Mouse (Mus musculus) stomach, embryonic 15.5 days (tissue): ENCODE measurements around the gene Nfya. TPM values are rescaled to one million over a fixed set of nuclear protein-coding genes. Genes with fewer than 3 reads are reported as not detected.

Source experiments
- polyA plus RNA-seq: library from polyadenylated mRNA; unstranded; fragments of >200 nt; fragmentation: Nextera tagmentation; extraction: Ambion mirVana; gene quantifications from 2 replicates; pipeline ENCODE4 v1.2.1, GENCODE M21; 2015

The Nfya gene
- polyA plus RNA-seq, 1 experiment from 2014 or later = 11.4 TPM

Other genes with a start within 250 kb of the Nfya start
- 0.32 and 0.35 TPM in 2 replicates for gene A530064D06Rik, start 242.6 kb downstream of the Nfya start, polyA plus RNA-seq
- 0.34 and 0.60 TPM in 2 replicates for gene Trem1, start 177.1 kb downstream of the Nfya start, polyA plus RNA-seq
- gene Trem3, start 162.1 kb downstream of the Nfya start, polyA plus RNA-seq = 1.1 and 1.6 TPM in 2 replicates
- gene Treml4, start 145.6 kb downstream of the Nfya start, polyA plus RNA-seq = 1.3 TPM in 2 replicates
- gene Treml2, start 110.4 kb downstream of the Nfya start, polyA plus RNA-seq = 0.30 and 0.48 TPM in 2 replicates
- gene B430306N03Rik, start 93.8 kb downstream of the Nfya start, polyA plus RNA-seq = 0.68 and 0.99 TPM in 2 replicates
- gene Trem2, start 63.5 kb downstream of the Nfya start, polyA plus RNA-seq = 3.3 and 4.4 TPM in 2 replicates
- gene Treml1, start 50.0 kb downstream of the Nfya start, polyA plus RNA-seq = 0.42 and 0.84 TPM in 2 replicates
- 61.1 and 68.7 TPM in 2 replicates for gene Oard1, start 108 bp upstream of the Nfya start, polyA plus RNA-seq
- 4.4 and 5.2 TPM in 2 replicates for gene Apobec2, start 23.0 kb upstream of the Nfya start, polyA plus RNA-seq
- 6.8 and 13.6 TPM in 2 replicates for gene Tspo2, start 41.6 kb upstream of the Nfya start, polyA plus RNA-seq
- gene Unc5cl, start 45.0 kb upstream of the Nfya start, polyA plus RNA-seq = 14.3 and 16.8 TPM in 2 replicates